Mouse (Mus musculus) left cerebral cortex, postnatal 4 days (tissue): ENCODE results near the gene Sema4d. TPM values are rescaled to one million over a fixed set of nuclear protein-coding genes. Genes with fewer than 3 reads are reported as not detected.

ENCODE experiments used
- DNase-seq: peaks from one replicate; pipeline ENCODE4 v3.0.0-alpha.2; 2022
- intact Hi-C: fragments of 180-260 bp; cut with DNase I; formaldehyde crosslinking; loops from one replicate; pipeline ENCODE4 v1.15.1; 2025
- total RNA-seq, 2 experiments: library from RNA; stranded (reverse); gene quantifications; 2 replicates each; pipeline ENCODE4 v1.2.3; 2021

Gene Sema4d
- total RNA-seq, 2 experiments from 2014 or later: 53.9 to 62.5 TPM

DNA sequence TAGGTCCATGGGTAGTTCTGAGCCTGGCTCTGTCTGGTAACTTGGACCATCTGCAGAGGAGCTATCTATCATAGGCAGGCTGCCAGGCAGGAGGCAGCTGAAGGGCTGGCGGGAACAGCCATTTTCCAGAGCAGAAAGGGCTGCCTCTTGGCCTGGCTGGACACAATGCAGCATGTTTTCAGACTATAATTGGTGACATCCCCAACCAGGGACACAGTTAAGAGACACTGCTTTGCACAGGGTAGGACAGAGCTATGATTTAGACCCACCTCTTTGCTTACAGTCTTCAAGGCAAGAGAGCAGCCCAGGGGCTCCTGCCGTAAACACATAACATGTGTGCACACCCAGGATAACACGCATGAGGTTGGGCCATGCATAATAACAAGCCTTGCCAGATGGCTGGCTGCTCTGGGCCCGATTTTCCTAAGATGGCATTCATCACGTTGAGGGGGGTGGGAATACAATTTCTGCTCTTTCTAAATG, 23.1 kb upstream of the Sema4d start:
- peak; percentile 79 for DNase-seq
- intact Hi-C loops: no loop called here

- no peak for DNase-seq
- intact Hi-C loops: no loop called here
Observed at GRCm38 (mm10) chr13:51815865-51816504, 22.4 kb upstream of the Sema4d start.

GRCm38 (mm10) chr13:51814646-51815045, 21.1 kb upstream of the Sema4d start:
- intact Hi-C loops: no loop called here

DNA sequence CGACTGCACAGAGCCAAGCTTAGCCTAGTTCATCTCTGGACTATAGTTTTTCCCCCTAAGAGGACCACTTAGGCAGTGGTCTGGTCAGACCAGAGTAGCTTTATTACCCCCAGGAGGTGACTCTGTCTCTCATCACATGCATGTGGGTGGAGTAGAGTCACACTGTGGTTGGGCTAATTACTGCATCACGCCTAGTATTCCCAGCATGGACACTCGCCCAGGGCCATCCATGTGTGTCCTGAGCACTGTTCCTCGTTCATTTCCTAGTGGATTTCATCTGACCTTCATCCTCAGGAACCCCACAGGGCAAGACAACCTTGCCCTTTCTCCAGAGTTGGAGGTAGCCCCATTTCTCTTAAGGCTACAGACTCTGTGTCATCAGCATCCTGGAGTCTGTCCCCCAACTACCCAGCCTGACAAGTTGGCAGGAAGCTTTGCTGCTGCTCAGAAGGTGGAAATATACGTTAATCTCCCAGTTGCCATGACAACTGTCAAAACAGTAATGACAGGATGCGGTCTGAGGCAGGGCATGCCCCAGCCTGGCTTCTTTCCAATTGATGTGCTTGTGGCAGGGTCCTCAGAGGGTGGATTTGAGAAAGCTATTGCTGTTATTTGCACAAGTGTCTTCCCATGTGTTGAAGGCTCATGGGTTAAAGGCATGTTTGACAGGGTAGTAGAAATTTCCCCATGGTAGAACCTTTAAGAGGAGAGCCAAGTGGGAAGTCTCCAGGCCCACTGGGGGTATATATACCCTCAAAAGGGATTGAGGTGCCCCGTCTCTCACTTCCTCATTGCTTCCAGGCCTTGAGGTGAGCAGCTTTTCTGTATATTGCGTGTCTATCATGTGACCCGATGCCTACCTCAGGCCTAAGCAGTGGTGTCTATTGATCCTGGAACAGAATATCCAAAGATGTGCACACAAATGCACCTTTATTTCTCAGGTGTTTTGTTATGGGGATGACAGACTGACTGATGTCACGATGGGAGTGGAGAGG, 20.4 kb upstream of the Sema4d start:
- DNase-seq: no peak
- intact Hi-C loops: no loop called here

More at GRCm38 (mm10) chr13:51814646-51815045, 21.1 kb upstream of the Sema4d start:
- DNase-seq: no peak

GRCm38 (mm10) chr13:51808141-51808540, 14.6 kb upstream of the Sema4d start:
- peak; percentile 69 for DNase-seq
- intact Hi-C loops: no loop called here

DNA sequence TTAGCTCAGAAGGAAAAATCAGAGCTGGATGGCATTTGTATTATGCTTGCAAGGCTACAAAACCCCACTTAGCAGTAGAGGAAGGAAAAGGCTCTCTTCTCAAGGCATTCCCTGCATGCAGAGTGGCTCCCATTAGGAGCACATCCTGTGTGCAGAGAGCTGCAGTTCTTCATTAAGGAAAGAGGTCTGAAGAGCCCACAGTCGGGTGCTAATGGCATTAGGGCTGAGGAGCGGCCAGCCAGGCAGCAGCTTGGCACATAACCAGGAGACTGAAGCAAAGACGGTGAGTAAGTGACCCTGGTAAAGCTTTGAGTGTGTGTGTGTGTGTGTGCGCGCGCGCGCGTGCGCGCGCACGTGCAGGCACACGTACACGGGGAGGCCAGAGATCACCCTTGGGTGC, 12.7 kb upstream of the Sema4d start:
- intact Hi-C loops: no loop called here
- DNase-seq: peak; percentile 72

GRCm38 (mm10) chr13:51805634-51806033, 12.1 kb upstream of the Sema4d start:
- intact Hi-C loops: no loop called here
- peak; percentile 60 for DNase-seq

DNA sequence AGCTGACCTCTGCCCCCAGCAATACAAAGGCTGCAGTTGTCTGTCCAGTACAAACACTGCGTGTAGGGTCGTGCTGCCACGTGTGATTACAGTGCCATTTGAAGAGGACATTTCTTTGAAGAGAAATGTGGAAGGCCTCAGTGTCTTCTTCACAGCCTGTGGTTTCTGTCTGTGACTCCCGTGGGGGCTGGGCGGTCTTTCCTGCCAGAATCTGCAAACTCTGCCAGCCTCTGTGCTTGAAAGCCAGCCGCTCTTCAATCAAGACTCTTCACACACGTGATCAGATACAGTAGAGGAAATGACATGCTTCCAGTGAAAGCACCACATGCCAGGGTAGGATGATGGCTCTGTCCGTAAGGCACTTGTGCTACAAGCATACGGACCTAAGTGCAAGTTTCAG, 7.4 kb upstream of the Sema4d start:
- DNase-seq: peak; percentile 51

GRCm38 (mm10) chr13:51799735-51800522, 6.4 kb upstream of the Sema4d start:
- intact Hi-C loops: no loop called here

More for the DNA sequence above, 7.4 kb upstream of the Sema4d start:
- intact Hi-C loops: no loop called here

DNA sequence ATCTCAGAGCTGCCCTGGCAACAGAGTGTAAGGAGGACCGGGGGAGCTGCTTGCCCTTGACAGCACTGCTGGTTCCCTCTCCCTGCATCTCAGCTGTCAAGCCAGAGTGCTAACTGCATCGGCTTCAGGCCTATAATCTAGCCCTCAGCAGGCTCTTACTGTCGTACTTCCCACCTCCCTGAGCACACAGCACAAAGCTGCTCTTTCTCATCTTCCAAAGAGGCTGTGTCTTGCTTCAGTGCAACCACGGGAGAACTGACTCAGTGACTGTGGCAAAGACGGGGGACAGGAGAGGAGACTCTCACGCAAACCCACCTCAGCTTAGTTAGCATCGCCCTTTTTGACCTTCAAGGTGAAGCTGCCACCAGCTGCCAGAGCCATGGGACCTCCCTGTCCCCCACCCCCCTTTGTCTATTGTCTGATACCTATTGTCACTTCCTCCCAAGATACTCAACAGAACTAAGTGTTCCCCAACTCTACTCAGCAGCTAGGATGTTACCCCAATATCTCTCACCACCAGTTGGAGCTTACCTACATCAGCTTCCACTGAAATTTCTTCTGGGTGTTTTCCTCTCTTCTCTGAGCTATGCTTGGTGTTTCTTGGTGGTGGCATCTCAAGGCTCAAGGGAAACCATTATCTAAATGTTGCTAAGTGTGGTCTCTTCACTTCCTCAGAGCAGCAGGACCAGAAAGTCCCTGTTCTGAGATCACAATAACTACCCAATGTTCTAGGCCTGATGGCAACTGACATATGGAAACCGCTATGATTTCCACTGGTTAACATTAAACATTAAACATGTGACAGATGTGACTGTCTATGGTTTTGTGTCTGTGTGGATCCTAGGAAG, 4.6 kb upstream of the Sema4d start:
- no peak for DNase-seq
- intact Hi-C loops: no loop called here

More at GRCm38 (mm10) chr13:51799735-51800522, 6.4 kb upstream of the Sema4d start:
- DNase-seq: no peak

GRCm38 (mm10) chr13:51793948-51794347, 401 bp upstream of the Sema4d start:
- intact Hi-C loops: no loop called here
- no peak for DNase-seq

GRCm38 (mm10) chr13:51792729-51793424, 670 bp downstream of the Sema4d start:
- peak; percentile 48 for DNase-seq
- intact Hi-C loops: no loop called here

DNA sequence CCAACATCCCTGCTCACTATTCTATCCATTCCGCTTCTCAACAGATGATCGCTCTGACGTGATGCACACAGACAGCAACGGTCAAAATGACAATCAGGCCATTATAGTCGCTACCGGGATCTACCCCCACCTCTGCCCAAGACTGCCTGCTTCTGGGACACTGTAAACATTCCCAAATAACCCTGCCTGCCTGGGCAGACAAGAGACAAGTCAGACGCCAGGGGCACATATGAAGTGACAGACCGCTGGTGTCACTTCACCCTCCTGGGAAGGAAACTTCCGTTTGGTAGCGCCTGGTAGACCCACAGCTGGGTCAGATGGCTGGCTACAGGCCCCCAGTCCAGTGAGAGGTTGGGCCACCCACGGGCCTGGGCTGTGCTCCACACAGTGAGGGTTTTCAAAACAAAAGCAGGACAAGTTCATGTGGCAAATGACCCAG, 1.4 kb downstream of the Sema4d start:
- peak; percentile 40 for DNase-seq
- intact Hi-C loops: no loop called here

GRCm38 (mm10) chr13:51791604-51792003, 1.9 kb downstream of the Sema4d start:
- intact Hi-C loops: no loop called here
- no peak for DNase-seq

DNA sequence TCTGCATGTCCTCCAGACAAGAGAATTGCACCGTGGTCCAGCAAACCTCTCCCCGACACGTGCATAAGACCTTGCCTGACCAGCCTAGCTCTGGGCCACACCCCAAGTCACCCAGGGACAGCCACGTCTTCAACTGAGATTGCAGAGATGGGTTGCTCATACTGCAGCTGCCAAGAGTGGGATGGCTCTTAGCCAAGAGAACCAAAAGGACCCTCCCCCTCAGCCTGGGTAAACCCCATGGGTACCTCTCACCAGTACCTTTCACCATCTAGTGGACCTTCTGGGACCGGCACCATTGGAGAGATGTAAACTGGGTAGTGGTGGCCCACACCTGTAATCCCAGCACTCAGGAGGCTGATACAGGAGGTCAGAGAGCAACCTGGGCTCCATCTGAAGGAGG, 2.8 kb downstream of the Sema4d start:
- no peak for DNase-seq
- intact Hi-C loops: no loop called here

GRCm38 (mm10) chr13:51787858-51788257, 5.7 kb downstream of the Sema4d start:
- intact Hi-C loops: no loop called here
- no peak for DNase-seq

DNA sequence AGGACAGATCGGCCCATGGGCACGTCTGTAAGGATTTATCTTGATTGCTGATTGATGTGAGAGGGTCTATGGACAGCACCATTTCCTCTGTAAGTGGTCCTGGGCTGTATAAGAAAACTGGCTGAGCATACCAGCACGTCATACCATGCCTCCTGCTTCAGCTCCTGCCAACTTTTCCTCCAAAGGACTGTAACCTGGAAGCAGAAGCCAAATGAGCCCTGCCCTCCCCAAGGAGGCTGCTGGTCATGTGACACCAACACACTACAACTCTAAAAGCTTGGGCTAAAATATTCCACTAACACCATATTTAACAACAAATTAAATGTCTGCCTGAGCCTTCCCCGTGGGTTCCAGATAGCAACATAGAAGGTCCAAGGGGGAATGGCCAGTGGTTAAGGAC, 6.9 kb downstream of the Sema4d start:
- intact Hi-C loops: no loop called here
- DNase-seq: no peak

- intact Hi-C loops: no loop called here
- no peak for DNase-seq
Observed at GRCm38 (mm10) chr13:51784476-51784875, 9.1 kb downstream of the Sema4d start.

DNA sequence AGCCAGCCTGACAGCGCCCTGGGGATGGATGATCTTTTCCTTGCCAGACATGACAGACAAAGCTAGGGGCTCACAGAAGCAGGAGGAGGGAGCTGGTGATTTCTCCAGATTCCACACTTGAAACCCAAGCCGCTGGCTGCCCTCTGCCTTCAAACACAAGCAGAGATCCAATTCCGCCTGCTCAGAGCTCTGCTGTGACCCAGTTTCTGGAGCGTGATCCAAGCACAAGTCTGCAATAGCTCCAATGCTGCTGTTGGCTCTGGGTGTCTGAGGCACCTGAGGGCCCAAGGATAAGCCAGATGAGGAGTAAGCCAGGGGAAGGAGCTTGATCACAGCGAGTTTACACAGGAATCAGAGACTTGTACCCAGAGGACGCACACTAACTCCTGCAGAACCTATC, 9.7 kb downstream of the Sema4d start:
- intact Hi-C loops: no loop called here
- no peak for DNase-seq
